Mouse (Mus musculus): ENCODE measurements around the gene Psmc3ip.

The Psmc3ip gene

DNA sequence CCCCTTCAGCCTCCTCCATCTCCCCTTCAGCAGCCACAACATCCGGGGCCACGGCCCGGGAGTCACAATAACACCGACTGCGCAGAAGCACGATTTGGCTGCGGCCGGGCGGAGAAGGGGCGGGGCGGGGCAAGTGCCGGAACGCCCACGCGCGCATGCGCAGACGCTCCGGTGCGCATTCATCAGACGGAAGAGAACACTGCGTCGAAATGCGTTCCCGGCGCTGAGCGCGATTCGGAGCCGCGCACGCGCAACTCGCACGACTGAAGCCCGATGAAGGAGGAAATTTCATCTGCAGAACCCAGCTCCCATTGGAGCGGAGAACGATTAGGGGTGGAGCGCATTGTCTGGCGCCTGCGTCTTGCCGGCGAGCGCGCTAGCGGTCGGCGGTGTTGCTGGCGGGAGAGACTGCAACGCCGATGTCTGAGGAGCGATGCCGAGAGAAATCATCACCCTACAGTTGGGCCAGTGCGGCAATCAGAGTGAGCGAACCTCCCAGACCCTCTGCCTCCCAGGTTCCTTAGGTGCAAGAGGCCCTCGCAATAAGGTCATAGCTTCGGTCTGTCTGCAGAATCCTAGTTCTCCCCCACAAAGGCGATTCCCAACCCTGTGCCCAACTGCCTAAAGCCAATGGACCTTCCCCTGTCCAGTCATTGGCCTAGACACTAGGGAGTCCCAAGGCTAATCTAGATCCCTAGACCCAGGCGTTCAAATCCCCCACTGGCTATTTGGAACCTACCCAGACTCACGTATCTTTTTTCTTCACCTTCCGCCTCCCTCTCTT is 24.7 kb upstream of the Psmc3ip start, which contains the start of the genes Retreg3 and Tubg1:
TSS of gene Retreg3 (minus strand) at position 133 of the 784 bp plus-strand sequence.
TSS of gene Tubg1 (plus strand) at position 178 of the 784 bp plus-strand sequence.
- CTCF ChIA-PET, result interaction anchor here (0.6 to 0.7 kb wide), 2 partner anchors 9 to 31 kb away, joined by 4 to 6 read pairs; no protein-coding TSS in a partner anchor

GRCm38 (mm10) chr11:101119131-101119760 is 24.0 kb upstream of the Psmc3ip start:
- CTCF ChIA-PET, result interaction anchor here (0.6 to 0.7 kb wide), 2 partner anchors 55 to 176 kb away, joined by 3 to 12 read pairs; no protein-coding TSS in a partner anchor

GRCm38 (mm10) chr11:101118105-101118504 is 22.9 kb upstream of the Psmc3ip start:
- CTCF ChIA-PET, result interaction anchor here (0.6 to 1.1 kb wide), 2 partner anchors 23 to 81 kb away, joined by 3 to 4 read pairs; partner anchors contain the start of gene Psmc3ip

- CTCF ChIA-PET, result no interaction called here
These were observed 20.3 kb upstream of the Psmc3ip start for GRCm38 (mm10) chr11:101115564-101115963.

GRCm38 (mm10) chr11:101112186-101112585 is 16.9 kb upstream of the Psmc3ip start:
- CTCF ChIA-PET, result no interaction called here

DNA sequence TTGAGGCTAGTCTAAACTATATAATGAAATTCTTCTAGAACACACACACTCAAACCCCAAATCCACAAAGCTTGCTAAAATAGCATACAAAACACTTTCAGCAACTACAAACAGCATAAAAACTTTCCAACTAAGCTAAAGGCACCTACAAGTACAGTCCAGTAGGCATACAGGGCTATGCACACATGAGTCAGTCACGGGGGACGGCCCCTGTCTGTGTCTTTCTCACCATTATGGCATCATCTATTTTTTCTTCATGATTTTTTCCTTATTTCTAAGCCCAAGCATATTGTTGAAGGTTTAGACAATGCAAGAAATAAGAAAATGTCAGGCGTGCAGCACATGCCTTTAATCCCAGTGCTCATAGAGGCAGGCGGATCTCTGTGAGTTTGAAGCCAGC is 15.9 kb upstream of the Psmc3ip start:
- CTCF ChIA-PET, result no interaction called here

GRCm38 (mm10) chr11:101110708-101111107 is 15.5 kb upstream of the Psmc3ip start:
- CTCF ChIA-PET, result interaction anchor here (1.3 kb wide), 1 partner anchor 14 kb away, joined by 3 read pairs; no protein-coding TSS in a partner anchor

DNA sequence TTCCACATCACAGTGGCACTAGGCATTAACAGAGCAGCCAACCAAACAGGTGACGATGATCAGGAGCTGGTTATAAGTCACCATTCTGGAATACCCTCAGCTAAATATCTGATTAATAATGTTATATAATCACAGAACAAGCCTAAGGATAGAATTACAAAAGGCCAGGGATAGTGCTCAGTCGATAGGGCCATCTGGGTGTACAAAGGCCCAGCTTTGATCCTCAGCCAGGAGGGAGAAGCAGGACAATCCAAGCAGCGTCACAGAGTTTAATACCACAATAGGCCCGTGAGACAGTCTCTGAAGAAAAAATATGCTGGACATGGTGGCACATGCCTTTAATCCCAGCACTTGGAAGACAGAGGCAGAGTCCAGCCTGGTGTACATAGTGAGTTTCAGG is 14.1 kb upstream of the Psmc3ip start:
- CTCF ChIA-PET, result interaction anchor here (1.3 kb wide), 1 partner anchor 12 kb away, joined by 3 read pairs; no protein-coding TSS in a partner anchor

GRCm38 (mm10) chr11:101103011-101103410 is 7.8 kb upstream of the Psmc3ip start:
- CTCF ChIA-PET, result no interaction called here

DNA sequence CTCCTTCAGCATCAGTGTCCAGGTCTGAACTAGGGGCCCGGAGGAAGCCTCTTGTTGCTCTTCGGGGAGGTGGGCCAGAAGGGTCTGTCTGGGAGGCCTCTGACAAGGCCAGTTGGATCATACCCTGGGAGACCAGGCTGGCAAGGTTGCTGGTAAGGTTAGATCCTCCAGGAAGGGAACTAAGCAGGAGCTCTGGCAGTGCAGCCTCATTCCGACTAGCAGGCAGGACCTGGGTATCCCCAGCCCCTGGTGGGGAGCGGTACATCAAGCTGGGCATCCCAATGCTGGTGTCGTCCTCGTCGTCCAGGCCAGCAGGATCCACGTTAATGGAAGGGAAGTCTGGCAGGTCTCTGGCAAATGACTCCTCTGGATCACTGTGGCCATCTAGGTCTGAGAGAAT is 3.0 kb upstream of the Psmc3ip start:
- CTCF ChIA-PET, result no interaction called here

DNA sequence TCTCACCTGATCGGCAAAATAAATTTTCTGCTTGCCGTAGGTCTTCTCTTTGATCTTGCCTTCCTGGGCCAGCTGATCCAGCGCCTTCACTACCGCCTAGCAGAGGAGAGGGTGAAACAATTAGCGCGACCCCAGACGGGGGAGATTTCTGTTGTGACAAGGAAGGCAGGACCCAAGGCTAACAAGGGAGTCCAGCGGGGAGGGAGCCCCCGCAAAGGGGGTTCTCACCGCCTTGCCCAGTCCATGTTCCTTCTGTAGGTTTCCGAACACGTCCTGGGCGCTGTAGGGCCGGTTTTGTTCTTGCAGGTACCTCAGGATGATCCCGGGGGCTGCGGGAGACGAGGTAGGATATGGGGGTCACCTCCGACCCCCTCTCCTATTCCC is 314 bp downstream of the Psmc3ip start:
- CTCF ChIA-PET, result interaction anchor here (1.2 to 2.8 kb wide), 3 partner anchors 20 to 81 kb away, joined by 4 to 15 read pairs (median 4); partner anchors contain the start of gene Ccr10

DNA sequence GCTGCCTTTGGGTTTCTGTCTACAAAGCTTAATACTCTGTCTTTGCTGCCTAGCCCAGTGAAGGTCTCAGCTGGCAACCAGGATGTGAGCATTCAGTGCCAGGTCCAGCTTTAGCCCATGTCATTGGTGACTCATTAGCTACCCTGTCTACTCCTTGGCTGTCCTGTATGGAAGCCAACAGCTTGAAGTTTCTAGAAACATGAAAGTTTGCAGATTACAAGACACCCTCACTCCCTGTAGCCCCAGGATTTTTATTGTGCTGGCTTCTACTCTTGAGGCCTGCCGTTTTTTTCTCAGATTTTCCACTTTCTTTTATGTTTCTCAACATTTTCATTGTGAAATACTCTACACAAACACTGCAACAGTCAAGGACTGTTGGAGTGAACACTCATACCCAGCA is 5.3 kb downstream of the Psmc3ip start:
- CTCF ChIA-PET, result no interaction called here

DNA sequence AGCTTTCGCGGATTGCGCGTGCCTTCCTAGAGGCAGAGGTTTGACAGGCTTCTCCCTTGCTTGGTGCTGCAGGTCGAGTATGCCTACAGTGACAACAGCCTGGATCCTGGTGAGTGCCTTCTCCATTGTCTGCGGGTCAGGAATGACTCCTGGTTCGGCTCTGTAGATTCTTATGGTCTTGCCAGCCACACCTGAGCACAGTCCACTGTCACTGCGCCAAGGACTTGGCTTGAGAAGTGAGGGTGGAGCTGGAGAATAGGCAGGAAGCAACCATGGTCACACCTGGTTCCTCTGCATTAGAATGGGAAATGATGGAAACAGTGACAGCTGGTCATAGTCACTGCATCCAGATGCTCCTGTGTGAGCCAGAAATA is 7.6 kb downstream of the Psmc3ip start:
- CTCF ChIA-PET, result no interaction called here

DNA sequence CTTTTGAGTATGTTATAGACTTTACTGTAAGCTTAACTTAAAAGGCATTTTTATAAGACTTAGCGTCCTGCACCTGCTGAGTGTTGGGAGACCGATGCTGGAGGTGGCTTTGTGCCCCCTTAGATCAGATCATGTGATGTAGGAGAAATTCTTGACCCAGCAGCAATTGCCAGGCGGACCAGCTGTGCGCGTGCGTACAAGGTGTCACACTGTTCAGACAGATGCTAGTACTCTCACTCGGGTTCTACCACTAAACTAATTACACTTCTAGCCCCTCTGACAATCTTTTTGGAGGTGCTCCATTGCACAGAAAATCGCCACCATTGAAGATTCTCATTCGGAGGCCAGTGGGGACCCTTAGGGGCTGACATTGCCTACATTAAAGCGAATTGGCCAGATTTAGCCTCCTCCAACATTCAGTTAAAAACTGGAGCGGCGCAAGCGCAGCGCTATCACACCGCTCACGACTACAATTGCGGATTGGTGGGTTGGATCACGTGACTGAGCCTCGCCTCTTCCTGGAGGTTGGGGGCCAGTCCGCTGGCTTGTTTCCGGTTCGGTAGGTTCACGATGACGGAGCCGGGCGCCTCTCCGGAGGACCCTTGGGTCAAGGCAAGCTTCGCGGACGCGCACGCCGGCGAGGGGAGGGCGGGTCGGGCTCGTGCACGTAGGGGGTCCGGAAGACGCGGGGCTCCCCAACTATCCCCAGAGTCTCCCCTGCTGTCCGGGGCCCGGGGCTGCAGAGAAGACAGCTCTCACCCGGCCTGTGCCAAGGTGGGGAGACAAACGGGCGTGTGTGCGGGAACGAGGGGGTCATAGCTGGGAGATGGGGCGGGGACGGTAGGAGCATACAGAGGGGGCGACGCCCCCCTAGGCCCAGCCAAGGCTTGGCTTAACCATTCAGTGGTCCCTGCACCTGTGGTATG is 8.2 kb downstream of the Psmc3ip start, which contains the start of gene Mlx:
TSS of gene Mlx (plus strand) at position 522 of the 926 bp plus-strand sequence.
- CTCF ChIA-PET, result no interaction called here

DNA sequence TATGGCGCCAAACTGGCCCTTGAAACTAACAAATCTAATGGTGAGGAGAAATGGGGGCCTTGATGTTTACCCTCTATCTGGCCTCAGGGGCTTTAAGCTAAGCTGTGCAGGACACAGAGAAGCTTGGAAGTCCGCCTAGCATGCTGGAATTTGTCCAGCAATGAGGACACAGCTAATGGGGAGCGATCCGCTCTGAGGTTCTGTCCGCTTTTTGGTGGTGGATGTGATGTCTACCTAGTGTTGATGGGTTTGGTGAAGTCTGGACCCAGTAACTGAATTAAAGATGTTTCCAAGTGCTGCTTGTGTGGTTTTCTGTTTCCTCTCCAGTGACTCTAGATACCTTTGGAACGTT is 8.9 kb downstream of the Psmc3ip start:
- CTCF ChIA-PET, result no interaction called here

- CTCF ChIA-PET, result interaction anchor here (0.6 kb wide), 1 partner anchor 20 kb away, joined by 4 read pairs; no protein-coding TSS in a partner anchor
These were observed 9.5 kb downstream of the Psmc3ip start for GRCm38 (mm10) chr11:101085617-101086322.

DNA sequence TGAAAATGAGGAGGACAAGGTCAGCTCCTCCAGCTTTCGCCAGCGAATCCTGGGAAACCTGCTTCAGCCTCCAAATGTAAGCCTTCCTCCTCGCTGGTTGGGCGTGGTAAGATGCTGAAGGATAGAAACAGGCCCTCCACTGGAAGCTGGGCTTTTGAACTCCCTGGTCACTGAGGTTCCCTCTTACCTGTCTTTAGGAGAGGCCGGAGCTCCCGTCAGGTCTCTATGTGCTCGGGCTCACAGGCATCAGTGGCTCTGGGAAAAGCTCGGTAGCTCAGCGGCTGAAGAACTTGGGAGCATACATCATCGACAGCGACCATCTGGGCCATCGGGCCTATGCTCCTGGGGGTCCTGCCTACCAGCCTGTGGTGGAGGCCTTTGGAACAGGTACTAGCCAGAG is 10.4 kb downstream of the Psmc3ip start:
- CTCF ChIA-PET, result interaction anchor here (0.7 kb wide), 1 partner anchor 100 kb away, joined by 3 read pairs; no protein-coding TSS in a partner anchor

- CTCF ChIA-PET, result interaction anchor here (0.7 kb wide), 1 partner anchor 100 kb away, joined by 3 read pairs; no protein-coding TSS in a partner anchor
These were observed 11.0 kb downstream of the Psmc3ip start for GRCm38 (mm10) chr11:101084246-101084645.

GRCm38 (mm10) chr11:101083083-101083697 is 12.0 kb downstream of the Psmc3ip start:
- CTCF ChIA-PET, result interaction anchor here (0.6 kb wide), 1 partner anchor 97 kb away, joined by 3 read pairs; no protein-coding TSS in a partner anchor
